Mouse (Mus musculus) liver, adult (tissue): ENCODE data around the gene Hspa1l.

Source experiments
- GATA4 ChIP-seq: IDR thresholded peaks from 2 replicates; pipeline ENCODE4 v1.6.1; 2014; ENCODE audit warnings: mild to moderate bottlenecking, low read length; ENCODE audit not compliant: insufficient replicate concordance

The Hspa1l gene

DNA sequence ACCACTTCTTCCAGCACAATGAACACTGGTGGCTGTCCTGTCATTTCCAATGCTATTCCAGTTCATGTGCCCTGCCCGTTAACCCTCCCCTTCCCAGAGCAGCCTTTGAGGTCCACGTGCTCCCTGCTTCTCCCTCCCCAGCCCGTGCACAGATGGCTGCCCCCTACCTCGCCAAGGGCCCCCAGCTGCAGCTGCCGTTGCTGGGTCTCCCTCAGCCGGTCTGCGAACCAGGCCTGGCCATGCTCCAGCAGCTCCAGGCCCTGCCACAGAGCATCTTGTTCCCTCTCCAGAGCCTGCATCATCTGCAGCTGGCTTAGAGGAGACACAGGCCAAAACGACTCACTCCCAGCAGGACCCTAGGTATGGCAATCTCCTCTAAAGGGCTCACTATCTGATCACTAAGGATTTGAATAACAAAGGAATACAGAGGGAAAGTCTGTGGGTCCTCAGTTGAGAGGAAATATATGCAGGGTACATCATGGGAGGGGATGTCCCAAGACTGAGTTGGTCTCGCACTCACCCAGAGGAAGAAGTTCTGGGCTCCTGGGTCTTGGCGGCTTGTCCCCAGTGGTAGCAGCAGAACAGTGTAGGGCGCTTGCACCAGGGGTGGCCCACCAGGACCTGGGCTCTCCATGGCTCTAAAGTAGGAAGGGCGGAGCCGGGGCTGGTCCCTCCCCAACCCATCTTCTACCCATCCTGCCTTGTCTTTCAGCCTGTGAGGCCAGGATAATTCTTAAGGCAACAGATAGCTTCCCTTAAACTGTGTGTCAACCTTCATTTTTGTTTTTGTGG, 55.0 kb downstream of the Hspa1l start, which contains the start of gene Sapcd1:
TSS of gene Sapcd1 (minus strand) at position 740 of the 792 bp plus-strand sequence.
- no peak for TF ChIP-seq GATA4

DNA sequence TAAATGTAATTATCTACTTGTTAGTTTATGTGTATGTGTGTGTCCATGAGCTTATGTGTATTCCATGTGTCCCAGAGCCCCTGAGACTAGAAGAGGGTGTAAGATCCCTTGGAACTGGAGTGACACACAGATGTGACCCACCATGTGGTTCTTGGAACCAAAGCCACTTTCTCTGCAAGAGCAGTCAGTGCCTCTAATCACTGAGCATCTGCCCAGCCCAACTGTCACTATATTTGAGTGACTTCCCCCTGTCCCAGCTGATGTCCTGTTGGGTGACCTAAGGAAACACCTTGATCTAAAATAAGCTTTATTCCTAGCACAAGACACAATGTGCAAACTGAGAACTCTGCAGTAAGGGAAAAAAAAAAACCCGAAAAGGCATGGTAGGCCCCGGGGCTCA, 55.8 kb downstream of the Hspa1l start:
- TF ChIP-seq GATA4: no peak
